Mouse (Mus musculus): ENCODE data around the gene Hspb6. TPM values are rescaled to one million over a fixed set of nuclear protein-coding genes. Genes with fewer than 3 reads are reported as not detected.

The Hspb6 gene
- polyA plus RNA-seq, 1 experiment from 2014 or later = 6.3 TPM

GRCm38 (mm10) chr7:30525954-30526353 is 26.0 kb upstream of the Hspb6 start:
- ATAC-seq (ENCODE audit: low FRiP score, low TSS enrichment) (no peak), DNase-seq (no peak)
- Histone ChIP-seq H3K4me3 (replicated peaks; ENCODE audit: low read depth, low read length) (no peak overlapping the region), H3K4me2 (ENCODE audit: low read length) (no peak overlapping the region), H3K9me3 (ENCODE audit: control insufficient read depth, low read length) (no peaks in the 10 kb centered on the region), H3K27ac (replicated peaks; ENCODE audit: low read depth, low read length) (no peak overlapping the region), H3K4me1 (ENCODE audit: control insufficient read depth, insufficient read depth, low read length) (no peaks in the 10 kb centered on the region), H3K36me3 (ENCODE audit: control insufficient read depth, insufficient read depth, low read length) (peaks cover 90% of the 10 kb centered on the region), H3K27me3 (ENCODE audit: control insufficient read depth, insufficient read depth, low read length) (no peaks in the 10 kb centered on the region), H3K9ac (replicated peaks; ENCODE audit: low read length) (no peak overlapping the region; the same call in 1 of the 2 replicates)
- 38% methylated on average over 10 of the region's 10 CpGs for WGBS

- WGBS = 33% methylated on average over 17 of the region's 17 CpGs
- DNase-seq = no peak
- Histone ChIP-seq H3K27ac (replicated peaks; ENCODE audit: low read depth, low read length) (no peak overlapping the region), H3K4me2 (ENCODE audit: low read length) (no peak overlapping the region), H3K4me3 (replicated peaks; ENCODE audit: low read depth, low read length) (no peak overlapping the region), H3K4me1 (ENCODE audit: control insufficient read depth, insufficient read depth, low read length) (peaks cover 1% of the 10 kb centered on the region), H3K36me3 (ENCODE audit: control insufficient read depth, insufficient read depth, low read length) (peaks cover 94% of the 10 kb centered on the region), H3K9ac (replicated peaks; ENCODE audit: low read length) (no peak overlapping the region; the same call in 1 of the 2 replicates), H3K27me3 (ENCODE audit: control insufficient read depth, insufficient read depth, low read length) (no peaks in the 10 kb centered on the region), H3K9me3 (ENCODE audit: control insufficient read depth, low read length) (no peaks in the 10 kb centered on the region)
- ATAC-seq (ENCODE audit: low FRiP score, low TSS enrichment) = no peak
Observed at GRCm38 (mm10) chr7:30526399-30526798, 25.6 kb upstream of the Hspb6 start.

- Histone ChIP-seq H3K9me3 (ENCODE audit: control insufficient read depth, low read length) (no peaks in the 10 kb centered on the region), H3K36me3 (ENCODE audit: control insufficient read depth, insufficient read depth, low read length) (peaks cover 100% of the 10 kb centered on the region), H3K27me3 (ENCODE audit: control insufficient read depth, insufficient read depth, low read length) (no peaks in the 10 kb centered on the region), H3K4me3 (replicated peaks; ENCODE audit: low read depth, low read length) (no peak overlapping the region), H3K9ac (replicated peaks; ENCODE audit: low read length) (0 out of 2 replicates have a peak overlapping the region, but pooled peaks have one; percentile 6), H3K4me2 (ENCODE audit: low read length) (no peak overlapping the region), H3K4me1 (ENCODE audit: control insufficient read depth, insufficient read depth, low read length) (peaks cover 7% of the 10 kb centered on the region), H3K27ac (replicated peaks; ENCODE audit: low read depth, low read length) (no peak overlapping the region)
- no peak for DNase-seq
- WGBS = 81% methylated on average over 14 of the region's 14 CpGs
- ATAC-seq (ENCODE audit: low FRiP score, low TSS enrichment) = no peak
Observed at GRCm38 (mm10) chr7:30526981-30527380, 25.0 kb upstream of the Hspb6 start.

- Histone ChIP-seq H3K27ac (replicated peaks; ENCODE audit: low read depth, low read length) (no peak overlapping the region), H3K9ac (replicated peaks; ENCODE audit: low read length) (0 out of 2 replicates have a peak overlapping the region, but pooled peaks have one; percentile 14), H3K9me3 (ENCODE audit: control insufficient read depth, low read length) (no peaks in the 10 kb centered on the region), H3K4me3 (replicated peaks; ENCODE audit: low read depth, low read length) (peak overlapping the region; percentile 1; the same call in 1 of the 2 replicates), H3K27me3 (ENCODE audit: control insufficient read depth, insufficient read depth, low read length) (no peaks in the 10 kb centered on the region), H3K36me3 (ENCODE audit: control insufficient read depth, insufficient read depth, low read length) (peaks cover 67% of the 10 kb centered on the region), H3K4me1 (ENCODE audit: control insufficient read depth, insufficient read depth, low read length) (peaks cover 32% of the 10 kb centered on the region), H3K4me2 (ENCODE audit: low read length) (peak overlapping the region; percentile 69)
- WGBS = 89% methylated on average over 9 of the region's 9 CpGs
- no peak for ATAC-seq (ENCODE audit: low FRiP score, low TSS enrichment)
- DNase-seq = no peak
Observed at GRCm38 (mm10) chr7:30531291-30531815, 20.6 kb upstream of the Hspb6 start.

GRCm38 (mm10) chr7:30532931-30533330 is 19.0 kb upstream of the Hspb6 start:
- H3K9me3 ChIP-seq (ENCODE audit: control insufficient read depth, low read length) = no peaks in the 10 kb centered on the region
- DNase-seq = peak; percentile 44
- H3K27ac ChIP-seq (replicated peaks; ENCODE audit: low read depth, low read length) = peak overlapping the region; percentile 95; the same call in 1 of the 2 replicates

GRCm38 (mm10) chr7:30533941-30534632 is 17.9 kb upstream of the Hspb6 start:
- H3K36me3 ChIP-seq (ENCODE audit: control insufficient read depth, insufficient read depth, low read length) = peaks cover 42% of the 10 kb centered on the region
- peak overlapping the region; percentile 69 for H3K4me2 ChIP-seq (ENCODE audit: low read length)
- H3K27ac ChIP-seq (replicated peaks; ENCODE audit: low read depth, low read length) = peak overlapping the region; percentile 95
- H3K27me3 ChIP-seq (ENCODE audit: control insufficient read depth, insufficient read depth, low read length) = no peaks in the 10 kb centered on the region
- H3K4me1 ChIP-seq (ENCODE audit: control insufficient read depth, insufficient read depth, low read length) = peaks cover 32% of the 10 kb centered on the region
- H3K9ac ChIP-seq (replicated peaks; ENCODE audit: low read length) = peak overlapping the region; percentile 97
- DNase-seq (peak; percentile 62), ATAC-seq (ENCODE audit: low FRiP score, low TSS enrichment) (peak; percentile 38)
- WGBS = 2% methylated on average over 26 of the region's 26 CpGs
- H3K4me3 ChIP-seq (replicated peaks; ENCODE audit: low read depth, low read length) = peak overlapping the region; percentile 86
- H3K9me3 ChIP-seq (ENCODE audit: control insufficient read depth, low read length) = no peaks in the 10 kb centered on the region

More at GRCm38 (mm10) chr7:30532931-30533330, 19.0 kb upstream of the Hspb6 start:
- Histone ChIP-seq H3K4me2 (ENCODE audit: low read length) (peak overlapping the region; percentile 69), H3K27me3 (ENCODE audit: control insufficient read depth, insufficient read depth, low read length) (no peaks in the 10 kb centered on the region), H3K9ac (replicated peaks; ENCODE audit: low read length) (peak overlapping the region; percentile 97), H3K4me3 (replicated peaks; ENCODE audit: low read depth, low read length) (peak overlapping the region; percentile 86), H3K4me1 (ENCODE audit: control insufficient read depth, insufficient read depth, low read length) (peaks cover 32% of the 10 kb centered on the region), H3K36me3 (ENCODE audit: control insufficient read depth, insufficient read depth, low read length) (peaks cover 52% of the 10 kb centered on the region)
- 6% methylated on average over 8 of the region's 8 CpGs for WGBS
- ATAC-seq (ENCODE audit: low FRiP score, low TSS enrichment) = no peak

GRCm38 (mm10) chr7:30534633-30535577 is 17.1 kb upstream of the Hspb6 start, which contains the start of gene Arhgap33:
Gene Arhgap33 (minus strand): TSS chr7:30535060.
- H3K4me3 ChIP-seq (replicated peaks; ENCODE audit: low read depth, low read length) = peak within 1 kb of the TSS; percentile 86
- WGBS = 1% methylated on average over 66 of the region's 84 CpGs
- peak; percentile 100 for DNase-seq
- no peaks in the 10 kb centered on the region for H3K9me3 ChIP-seq (ENCODE audit: control insufficient read depth, low read length)
- peak within 1 kb of the TSS; percentile 95 for H3K27ac ChIP-seq (replicated peaks; ENCODE audit: low read depth, low read length)
- no peaks in the 10 kb centered on the region for H3K27me3 ChIP-seq (ENCODE audit: control insufficient read depth, insufficient read depth, low read length)
- peaks cover 32% of the 10 kb centered on the region for H3K4me1 ChIP-seq (ENCODE audit: control insufficient read depth, insufficient read depth, low read length)
- peaks cover 38% of the 10 kb centered on the region for H3K36me3 ChIP-seq (ENCODE audit: control insufficient read depth, insufficient read depth, low read length)
- H3K9ac ChIP-seq (replicated peaks; ENCODE audit: low read length) = peak within 1 kb of the TSS; percentile 97
- peak within 1 kb of the TSS; percentile 69 for H3K4me2 ChIP-seq (ENCODE audit: low read length)
- ATAC-seq (ENCODE audit: low FRiP score, low TSS enrichment) = peak; percentile 93

- no peaks in the 10 kb centered on the region for H3K9me3 ChIP-seq (ENCODE audit: control insufficient read depth, low read length)
- DNase-seq (no peak), ATAC-seq (ENCODE audit: low FRiP score, low TSS enrichment) (no peak)
- no peak overlapping the region for H3K9ac ChIP-seq (replicated peaks; ENCODE audit: low read length)
- H3K36me3 ChIP-seq (ENCODE audit: control insufficient read depth, insufficient read depth, low read length) = peaks cover 18% of the 10 kb centered on the region
- 91% methylated on average over 7 of the region's 7 CpGs for WGBS
- H3K27me3 ChIP-seq (ENCODE audit: control insufficient read depth, insufficient read depth, low read length) = no peaks in the 10 kb centered on the region
- H3K4me1 ChIP-seq (ENCODE audit: control insufficient read depth, insufficient read depth, low read length) = peaks cover 5% of the 10 kb centered on the region
- H3K27ac ChIP-seq (replicated peaks; ENCODE audit: low read depth, low read length) = no peak overlapping the region
- H3K4me3 ChIP-seq (replicated peaks; ENCODE audit: low read depth, low read length) = no peak overlapping the region
- H3K4me2 ChIP-seq (ENCODE audit: low read length) = no peak overlapping the region
Observed at GRCm38 (mm10) chr7:30540572-30540971, 11.4 kb upstream of the Hspb6 start.

Data from midbrain, embryonic 14.5 days (tissue).